Mouse (Mus musculus): ENCODE measurements around the gene Hmgcl. TPM values are rescaled to one million over a fixed set of nuclear protein-coding genes. Genes with fewer than 3 reads are reported as not detected.
A peak's percentile ranks its signal among the peaks of the same experiment; 100 is the strongest.

The Hmgcl gene
- polyA plus RNA-seq (2012; rRNA removed), result 10.2 and 11.6 TPM in 2 replicates

DNA sequence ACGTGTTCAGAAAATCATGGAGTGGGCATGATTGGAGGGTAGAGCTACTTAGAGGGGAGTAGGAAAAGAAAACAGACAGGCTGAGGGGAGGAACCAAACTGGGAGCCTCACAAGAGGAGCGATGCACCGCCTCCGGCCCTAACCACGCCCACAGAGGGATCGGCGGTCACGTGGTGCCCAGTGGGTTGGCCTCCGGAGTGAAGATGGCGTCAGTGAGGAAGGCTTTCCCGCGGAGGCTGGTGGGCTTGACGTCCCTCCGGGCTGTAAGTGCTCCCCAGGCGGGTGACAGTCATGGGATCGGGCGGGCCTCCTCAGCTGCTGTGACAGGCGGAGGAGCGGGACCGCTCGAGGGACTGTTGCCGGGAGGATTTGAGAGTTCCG, at the start of gene Hmgcl:
Gene Hmgcl (plus strand): TSS at position 171 of the 381 bp plus-strand sequence.
- Histone ChIP-seq H3K27ac (ENCODE audit: control insufficient read depth, insufficient read depth, low read depth, low read length) (peak within 1 kb of the TSS; percentile 59), H3K4me3 (ENCODE audit: control insufficient read depth, low read depth, low read length) (peak within 1 kb of the TSS; percentile 84), H3K27me3 (ENCODE audit: control insufficient read depth, insufficient read depth, low read length) (no peaks in the 10 kb centered on the region), H3K36me3 (ENCODE audit: control insufficient read depth, insufficient read depth, low read length) (no peaks in the 10 kb centered on the region), H3K4me1 (ENCODE audit: control insufficient read depth, insufficient read depth, low read length) (peaks cover 10% of the 10 kb centered on the region)
- TF ChIP-seq POLR2A (IDR thresholded peaks at IDR 0.05; ENCODE audit: control insufficient read depth, low read depth, low read length), result peak; percentile 77
- no peak for TF ChIP-seq CTCF (IDR thresholded peaks at IDR 0.05; ENCODE audit: control insufficient read depth, insufficient read depth, insufficient replicate concordance, low read depth, low read length)

DNA sequence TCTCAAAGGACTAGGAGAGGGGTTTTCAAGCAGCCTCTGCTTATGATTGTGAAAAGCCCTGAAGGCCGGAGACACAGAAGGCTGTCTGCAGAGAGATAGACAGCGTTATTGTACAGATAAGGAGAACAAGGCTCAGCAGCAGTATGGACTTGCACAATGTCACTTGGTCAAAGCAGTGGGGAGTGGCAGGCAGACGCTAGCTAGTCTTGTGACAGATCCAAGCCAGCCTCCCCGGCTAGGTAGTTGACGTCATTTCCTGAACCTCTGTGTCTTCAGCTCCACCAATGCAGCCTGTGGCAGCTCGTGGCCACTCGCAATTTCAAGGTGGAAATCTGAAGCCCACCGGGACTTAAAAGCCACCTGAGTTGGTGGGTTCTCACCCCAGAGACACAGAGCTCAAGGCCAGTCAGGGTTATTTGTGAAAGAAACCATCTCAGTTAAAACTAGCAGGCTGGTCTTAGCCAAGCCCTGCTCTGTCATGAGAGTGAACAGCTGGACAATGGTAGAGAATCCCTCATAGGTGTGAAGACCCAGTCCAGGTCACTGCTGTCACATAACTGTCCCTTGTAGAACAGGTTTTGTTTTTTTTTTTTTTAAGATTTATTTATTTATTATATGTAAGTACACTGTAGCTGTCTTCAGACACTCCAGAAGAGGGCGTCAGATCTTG, 47.7 kb upstream of the Hmgcl start:
- Histone ChIP-seq H3K36me3 (ENCODE audit: control insufficient read depth, insufficient read depth, low read length) (no peaks in the 10 kb centered on the region), H3K27ac (ENCODE audit: control insufficient read depth, insufficient read depth, low read depth, low read length) (no peak overlapping the region), H3K4me1 (ENCODE audit: control insufficient read depth, insufficient read depth, low read length) (peaks cover 4% of the 10 kb centered on the region), H3K27me3 (ENCODE audit: control insufficient read depth, insufficient read depth, low read length) (no peaks in the 10 kb centered on the region), H3K4me3 (ENCODE audit: control insufficient read depth, low read depth, low read length) (no peak overlapping the region)
- no peak for TF ChIP-seq CTCF (IDR thresholded peaks at IDR 0.05; ENCODE audit: control insufficient read depth, insufficient read depth, insufficient replicate concordance, low read depth, low read length)
- 0 out of 2 replicates have a peak, but pooled peaks have one; percentile 12 for TF ChIP-seq POLR2A (IDR thresholded peaks at IDR 0.05; ENCODE audit: control insufficient read depth, low read depth, low read length)

DNA sequence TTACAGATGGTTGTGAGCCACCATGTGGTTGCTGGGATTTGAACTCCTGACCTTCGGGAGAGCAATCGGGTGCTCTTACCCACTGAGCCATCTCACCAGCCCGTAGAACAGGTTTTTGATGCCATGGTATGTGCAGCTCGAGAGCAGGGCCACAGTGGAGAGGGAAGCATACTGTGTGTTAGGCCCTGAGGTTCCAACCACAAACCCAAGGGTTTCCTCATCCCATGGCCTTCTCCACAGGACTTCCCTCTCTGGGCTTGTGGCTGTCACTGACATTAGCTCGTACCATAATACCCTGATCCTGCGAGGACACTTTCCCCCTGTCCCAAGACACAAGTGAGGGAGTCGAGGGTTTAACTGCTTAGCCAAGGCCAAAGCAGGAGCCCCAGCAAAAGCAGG, 47.2 kb upstream of the Hmgcl start:
- Histone ChIP-seq H3K27me3 (ENCODE audit: control insufficient read depth, insufficient read depth, low read length) (no peaks in the 10 kb centered on the region), H3K4me3 (ENCODE audit: control insufficient read depth, low read depth, low read length) (no peak overlapping the region)

DNA sequence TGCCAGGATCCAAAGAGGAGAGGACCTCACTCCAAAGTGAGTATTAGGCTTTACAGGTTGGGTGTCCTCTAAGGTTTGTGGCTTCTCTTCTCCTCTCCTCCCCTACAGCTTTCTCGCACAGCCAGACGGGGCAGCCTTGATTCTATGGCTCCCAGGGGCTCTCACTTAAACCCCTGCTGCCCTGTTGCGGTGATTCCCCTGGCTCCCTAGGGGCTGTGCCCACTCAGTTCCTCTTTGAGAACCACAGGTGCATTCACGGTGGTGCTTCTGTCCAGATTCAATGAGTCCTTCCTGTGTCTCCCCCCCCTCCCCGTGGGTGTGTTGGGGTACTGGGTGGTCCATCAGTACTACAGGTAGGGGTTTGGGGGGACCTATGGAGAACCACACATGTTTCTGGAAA, 46.2 kb upstream of the Hmgcl start:
- no peaks in the 10 kb centered on the region for H3K36me3 ChIP-seq (ENCODE audit: control insufficient read depth, insufficient read depth, low read length)
- peaks cover 4% of the 10 kb centered on the region for H3K4me1 ChIP-seq (ENCODE audit: control insufficient read depth, insufficient read depth, low read length)

More for the DNA sequence above, 47.2 kb upstream of the Hmgcl start:
- Histone ChIP-seq H3K36me3 (ENCODE audit: control insufficient read depth, insufficient read depth, low read length) (no peaks in the 10 kb centered on the region), H3K27ac (ENCODE audit: control insufficient read depth, insufficient read depth, low read depth, low read length) (no peak overlapping the region), H3K4me1 (ENCODE audit: control insufficient read depth, insufficient read depth, low read length) (peaks cover 4% of the 10 kb centered on the region)
- no peak for TF ChIP-seq POLR2A (IDR thresholded peaks at IDR 0.05; ENCODE audit: control insufficient read depth, low read depth, low read length)
- no peak for TF ChIP-seq CTCF (IDR thresholded peaks at IDR 0.05; ENCODE audit: control insufficient read depth, insufficient read depth, insufficient replicate concordance, low read depth, low read length)

DNA sequence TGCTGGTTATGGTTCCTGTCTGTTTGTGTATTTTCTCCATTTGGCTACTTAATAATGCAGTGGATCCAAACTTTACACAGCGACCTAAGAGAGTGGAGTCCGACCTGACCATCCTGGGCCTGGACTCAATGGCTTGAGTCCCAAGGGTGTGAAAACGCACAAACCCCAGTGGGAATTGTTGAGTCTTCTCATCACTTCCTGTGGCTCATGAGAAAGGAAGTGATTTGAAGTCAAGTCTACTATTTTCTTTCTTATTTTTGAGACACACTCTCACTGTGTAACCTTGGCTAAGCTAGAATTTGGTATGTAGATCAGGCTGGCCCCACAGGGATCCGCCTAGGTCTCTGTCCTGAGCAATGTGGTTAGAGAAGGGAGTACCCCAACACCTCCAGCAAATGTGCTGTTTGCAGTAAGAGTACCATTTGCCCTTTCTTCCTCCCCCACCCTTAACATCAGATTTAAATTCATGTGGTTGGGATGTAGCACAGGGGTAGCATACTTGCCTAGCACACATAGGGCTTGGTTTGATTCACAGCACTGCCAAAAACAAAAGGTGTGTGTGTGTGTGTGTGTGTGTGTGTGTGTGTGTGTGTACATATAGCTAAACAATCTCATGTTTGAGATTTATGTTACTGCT, 43.5 kb upstream of the Hmgcl start:
- Histone ChIP-seq H3K27me3 (ENCODE audit: control insufficient read depth, insufficient read depth, low read length) (no peaks in the 10 kb centered on the region), H3K27ac (ENCODE audit: control insufficient read depth, insufficient read depth, low read depth, low read length) (no peak overlapping the region), H3K4me1 (ENCODE audit: control insufficient read depth, insufficient read depth, low read length) (peaks cover 2% of the 10 kb centered on the region), H3K36me3 (ENCODE audit: control insufficient read depth, insufficient read depth, low read length) (no peaks in the 10 kb centered on the region), H3K4me3 (ENCODE audit: control insufficient read depth, low read depth, low read length) (no peak overlapping the region)
- TF ChIP-seq CTCF (IDR thresholded peaks at IDR 0.05; ENCODE audit: control insufficient read depth, insufficient read depth, insufficient replicate concordance, low read depth, low read length), result no peak
- TF ChIP-seq POLR2A (IDR thresholded peaks at IDR 0.05; ENCODE audit: control insufficient read depth, low read depth, low read length), result no peak

More for the DNA sequence above, 46.2 kb upstream of the Hmgcl start:
- no peaks in the 10 kb centered on the region for H3K27me3 ChIP-seq (ENCODE audit: control insufficient read depth, insufficient read depth, low read length)
- H3K4me3 ChIP-seq (ENCODE audit: control insufficient read depth, low read depth, low read length), result no peak overlapping the region
- no peak for TF ChIP-seq CTCF (IDR thresholded peaks at IDR 0.05; ENCODE audit: control insufficient read depth, insufficient read depth, insufficient replicate concordance, low read depth, low read length)
- TF ChIP-seq POLR2A (IDR thresholded peaks at IDR 0.05; ENCODE audit: control insufficient read depth, low read depth, low read length), result no peak
- H3K27ac ChIP-seq (ENCODE audit: control insufficient read depth, insufficient read depth, low read depth, low read length), result no peak overlapping the region

DNA sequence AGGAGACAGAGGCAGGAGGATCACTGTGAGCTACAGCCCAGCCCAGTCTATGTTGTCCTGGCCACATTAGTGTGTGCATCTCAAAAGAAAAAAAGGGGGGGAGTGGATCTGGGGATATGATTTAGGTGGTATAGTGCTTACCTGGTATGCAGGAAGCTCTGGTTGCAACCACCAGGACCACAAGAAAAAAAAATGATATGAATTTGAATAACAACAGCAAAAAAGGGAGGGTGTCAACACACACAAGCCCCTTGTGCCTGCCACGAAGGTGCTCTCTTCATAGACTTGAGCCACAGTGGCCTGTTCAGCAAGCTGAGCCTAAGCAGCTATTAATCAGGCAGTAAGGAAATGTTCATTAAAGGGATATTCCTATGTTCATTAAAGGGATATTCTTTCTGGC, 41.4 kb upstream of the Hmgcl start:
- TF ChIP-seq CTCF (IDR thresholded peaks at IDR 0.05; ENCODE audit: control insufficient read depth, insufficient read depth, insufficient replicate concordance, low read depth, low read length) (no peak), POLR2A (IDR thresholded peaks at IDR 0.05; ENCODE audit: control insufficient read depth, low read depth, low read length) (no peak)
- no peaks in the 10 kb centered on the region for H3K4me1 ChIP-seq (ENCODE audit: control insufficient read depth, insufficient read depth, low read length)

DNA sequence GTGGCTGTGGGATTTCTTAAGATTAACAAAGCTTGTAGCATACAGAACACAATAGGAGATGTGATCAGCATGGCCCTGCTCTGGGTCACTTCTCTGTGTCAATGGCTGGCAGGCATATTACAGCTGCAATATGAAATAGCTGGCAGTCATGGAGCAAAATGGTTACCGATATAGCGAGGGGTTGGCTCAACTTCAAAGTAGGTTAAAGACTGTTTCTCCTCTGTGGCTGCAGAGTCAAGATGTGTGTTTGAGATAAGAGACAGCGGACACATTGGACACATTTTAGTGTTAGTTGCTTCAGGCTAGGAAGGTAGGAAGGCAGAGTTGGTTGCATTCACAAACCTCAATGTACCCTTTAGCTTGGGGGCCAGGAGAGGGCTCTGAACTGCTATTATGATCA, 39.6 kb upstream of the Hmgcl start:
- Histone ChIP-seq H3K27ac (ENCODE audit: control insufficient read depth, insufficient read depth, low read depth, low read length) (no peak overlapping the region), H3K36me3 (ENCODE audit: control insufficient read depth, insufficient read depth, low read length) (no peaks in the 10 kb centered on the region), H3K4me3 (ENCODE audit: control insufficient read depth, low read depth, low read length) (no peak overlapping the region), H3K4me1 (ENCODE audit: control insufficient read depth, insufficient read depth, low read length) (no peaks in the 10 kb centered on the region), H3K27me3 (ENCODE audit: control insufficient read depth, insufficient read depth, low read length) (no peaks in the 10 kb centered on the region)
- TF ChIP-seq POLR2A (IDR thresholded peaks at IDR 0.05; ENCODE audit: control insufficient read depth, low read depth, low read length) (no peak), CTCF (IDR thresholded peaks at IDR 0.05; ENCODE audit: control insufficient read depth, insufficient read depth, insufficient replicate concordance, low read depth, low read length) (no peak)

More for the DNA sequence above, 41.4 kb upstream of the Hmgcl start:
- no peaks in the 10 kb centered on the region for H3K27me3 ChIP-seq (ENCODE audit: control insufficient read depth, insufficient read depth, low read length)
- H3K4me3 ChIP-seq (ENCODE audit: control insufficient read depth, low read depth, low read length), result no peak overlapping the region
- no peak overlapping the region for H3K27ac ChIP-seq (ENCODE audit: control insufficient read depth, insufficient read depth, low read depth, low read length)
- no peaks in the 10 kb centered on the region for H3K36me3 ChIP-seq (ENCODE audit: control insufficient read depth, insufficient read depth, low read length)

Data from testis, adult 2 months (tissue).